Mouse (Mus musculus) small intestine, adult 2 months (tissue): ENCODE measurements at regions not wholly inside any gene's neighbourhood (a gene's known extent, or its start where the extent isn't known, plus 50 kb on each side); places are given as distances from the start of the nearest gene placed in this dataset.

ENCODE experiments used
- H3K27ac ChIP-seq: fragments of 200-500 bp; 2 replicates; pipeline ENCODE4 v1.5.1; 2012; ENCODE audit warnings: low read depth, low read length, control low read depth, inconsistent platforms; ENCODE audit not compliant: insufficient read depth
- H3K27me3 ChIP-seq: fragments of 200-500 bp; 2 replicates; pipeline ENCODE4 v1.6.1; 2012; ENCODE audit warnings: mild to moderate bottlenecking, moderate library complexity, low read length, inconsistent platforms; ENCODE audit not compliant: control insufficient read depth, insufficient read depth
- H3K36me3 ChIP-seq: fragments of 200-500 bp; 2 replicates; pipeline ENCODE4 v1.6.1; 2012; ENCODE audit warnings: mild to moderate bottlenecking, low read length, control low read depth, inconsistent platforms; ENCODE audit not compliant: control insufficient read depth, insufficient read depth
- H3K4me1 ChIP-seq: fragments of 200-500 bp; 2 replicates; pipeline ENCODE4 v1.6.1; 2012; ENCODE audit warnings: low read length, inconsistent platforms, mixed read lengths; ENCODE audit not compliant: control insufficient read depth, insufficient read depth, insufficient read length
- H3K4me3 ChIP-seq: fragments of 200-500 bp; 2 replicates; pipeline ENCODE4 v1.5.1; 2012; ENCODE audit warnings: low read depth, mild to moderate bottlenecking, control low read depth, inconsistent platforms, low read length, moderate library complexity
- CTCF ChIP-seq: fragments of 200-500 bp; IDR thresholded peaks from 2 replicates; pipeline ENCODE4 v1.5.1; 2012; ENCODE audit warnings: low read depth, mild to moderate bottlenecking, control low read depth, inconsistent platforms, low read length, moderate library complexity, mixed read lengths; ENCODE audit not compliant: insufficient replicate concordance, insufficient read length; ENCODE audit errors: extremely low read depth
- POLR2A ChIP-seq: fragments of 200-500 bp; IDR thresholded peaks from 2 replicates; pipeline ENCODE4 v1.6.1; 2012; ENCODE audit warnings: low read depth, mild to moderate bottlenecking, control low read depth, inconsistent platforms, low read length, moderate library complexity
- WGBS: fragments of 180-500 bp; shearing (Covaris S2); methylation state at CpG from one replicate; pipeline ENCODE4 v1.1.7; 2018; 5-methylcytosine and 5-hydroxymethylcytosine counted together

DNA sequence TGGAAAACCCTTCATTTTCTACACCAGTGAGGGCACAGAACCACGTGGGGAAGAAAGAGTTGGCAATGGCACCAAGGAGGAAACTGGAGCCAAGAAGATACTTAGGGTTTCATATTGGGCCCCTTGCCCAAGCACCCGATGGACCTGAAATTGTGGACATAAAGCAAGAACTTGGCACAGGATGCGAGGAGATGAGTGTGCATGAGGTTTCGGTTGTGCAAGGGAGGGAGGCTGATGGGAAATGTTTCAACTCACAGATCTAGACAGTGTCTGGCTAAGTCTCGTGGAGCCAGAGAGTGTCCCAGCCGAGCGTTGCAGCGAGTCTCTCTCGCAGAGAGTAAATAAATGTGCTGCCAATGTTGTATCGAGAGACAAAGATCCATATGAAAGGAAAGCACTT lies 323.4 kb upstream of the Maf start:
- Histone ChIP-seq H3K27me3 (no peaks in the 10 kb centered on the region; the same call in 1 of the 2 replicates), H3K36me3 (no peaks in the 10 kb centered on the region), H3K4me3 (no peak overlapping the region), H3K27ac (no peak overlapping the region), H3K4me1 (no peaks in the 10 kb centered on the region)
- TF ChIP-seq CTCF, result no peak
- no peak for TF ChIP-seq POLR2A
- WGBS, result 79% methylated on average over 10 of the region's 10 CpGs

DNA sequence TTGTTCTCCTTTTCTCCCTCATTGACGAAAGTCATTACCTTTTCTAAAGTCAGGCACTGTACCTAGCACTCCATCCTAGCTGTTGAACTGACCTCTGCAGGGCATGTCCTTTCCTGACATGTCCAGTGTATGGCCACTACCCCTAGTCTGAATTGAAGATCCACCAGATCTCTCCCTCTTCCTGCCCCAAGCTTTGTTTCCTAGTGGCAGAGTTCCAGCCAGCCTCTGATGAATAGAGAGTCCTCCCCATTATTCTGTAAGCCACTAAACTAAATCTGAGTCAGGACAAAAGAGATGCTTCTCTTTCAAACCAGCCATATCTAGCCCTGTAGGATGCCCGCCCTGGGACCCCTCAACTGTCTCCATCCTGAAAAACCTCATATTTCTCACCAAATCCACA lies 317.7 kb upstream of the Maf start:
- no peaks in the 10 kb centered on the region for H3K27me3 ChIP-seq
- H3K36me3 ChIP-seq, result no peaks in the 10 kb centered on the region
- H3K27ac ChIP-seq, result no peak overlapping the region
- no peaks in the 10 kb centered on the region for H3K4me1 ChIP-seq
- WGBS, result 83% methylated on average over 2 of the region's 2 CpGs
- TF ChIP-seq CTCF (no peak), POLR2A (no peak)
- H3K4me3 ChIP-seq, result no peak overlapping the region

DNA sequence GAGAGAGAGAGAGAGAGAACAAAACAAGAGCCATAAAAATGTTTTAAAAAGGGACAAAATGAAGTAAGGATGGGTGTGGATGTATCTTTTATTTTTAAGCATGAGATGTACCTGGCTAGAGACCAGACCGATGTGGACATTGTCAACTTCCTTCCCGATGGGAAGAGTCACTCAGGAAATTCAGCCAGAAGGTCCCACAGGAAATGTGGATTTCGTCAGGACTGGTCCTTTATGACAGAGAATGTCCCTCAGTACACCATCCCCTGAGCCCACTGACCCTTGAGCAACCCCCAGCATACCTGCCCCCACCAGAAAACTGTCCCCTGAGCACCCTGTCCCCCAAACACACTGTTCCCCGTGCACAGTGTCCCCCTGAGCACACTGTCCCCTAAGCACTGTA lies 317.2 kb upstream of the Maf start:
- TF ChIP-seq POLR2A (no peak), CTCF (no peak)
- WGBS, result 70% methylated on average over 4 of the region's 4 CpGs
- Histone ChIP-seq H3K27ac (no peak overlapping the region), H3K27me3 (no peaks in the 10 kb centered on the region), H3K4me3 (no peak overlapping the region), H3K4me1 (no peaks in the 10 kb centered on the region), H3K36me3 (no peaks in the 10 kb centered on the region)

DNA sequence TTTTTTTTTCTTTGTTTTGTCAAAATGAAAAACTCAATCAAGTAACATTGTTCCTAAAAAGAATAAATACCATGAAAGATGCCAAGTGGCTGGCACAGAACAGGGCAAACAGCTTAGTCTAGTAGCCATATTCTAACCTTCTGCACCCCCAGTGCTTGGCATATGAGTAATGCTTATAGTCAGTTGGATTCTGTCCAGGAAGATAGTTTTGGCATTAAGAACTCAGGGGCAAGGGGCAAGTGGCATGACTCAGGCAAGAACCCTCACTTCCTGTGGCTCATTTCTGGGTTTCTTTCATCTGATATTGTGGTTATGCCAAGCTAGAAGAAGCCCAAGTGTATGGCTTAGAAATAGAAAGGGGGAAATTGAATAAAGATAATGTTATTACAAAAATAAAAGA lies 314.1 kb upstream of the Maf start:
- TF ChIP-seq CTCF (no peak), POLR2A (no peak)
- no peaks in the 10 kb centered on the region for H3K4me1 ChIP-seq
- no peak overlapping the region for H3K4me3 ChIP-seq
- no peak overlapping the region for H3K27ac ChIP-seq
- H3K27me3 ChIP-seq, result no peaks in the 10 kb centered on the region
- no peaks in the 10 kb centered on the region for H3K36me3 ChIP-seq

DNA sequence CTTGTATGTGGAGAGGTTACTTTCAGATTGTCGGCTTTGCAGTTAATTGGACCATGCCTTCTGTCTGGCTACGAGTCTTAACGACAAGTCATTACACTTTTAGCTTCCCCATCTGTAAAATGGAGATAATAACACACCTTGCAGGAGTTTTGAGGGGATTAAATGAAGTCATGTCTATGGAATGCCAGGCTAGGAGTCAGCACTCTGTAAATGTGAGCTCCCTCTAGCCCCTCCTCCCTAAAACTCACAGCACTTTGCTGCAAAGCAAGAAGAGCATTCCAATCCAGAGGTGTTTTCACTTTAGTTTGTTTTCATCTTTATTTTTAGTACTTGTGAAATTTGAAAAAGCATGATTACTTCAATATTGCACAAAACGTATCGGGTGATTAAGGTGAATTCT lies 287.7 kb upstream of the Maf start:
- Histone ChIP-seq H3K4me1 (peaks cover 15% of the 10 kb centered on the region; the same call in 1 of the 2 replicates), H3K4me3 (no peak overlapping the region), H3K27me3 (no peaks in the 10 kb centered on the region), H3K27ac (no peak overlapping the region), H3K36me3 (no peaks in the 10 kb centered on the region)
- TF ChIP-seq POLR2A (no peak), CTCF (no peak)
- WGBS, result 80% methylated on average over 5 of the region's 5 CpGs

DNA sequence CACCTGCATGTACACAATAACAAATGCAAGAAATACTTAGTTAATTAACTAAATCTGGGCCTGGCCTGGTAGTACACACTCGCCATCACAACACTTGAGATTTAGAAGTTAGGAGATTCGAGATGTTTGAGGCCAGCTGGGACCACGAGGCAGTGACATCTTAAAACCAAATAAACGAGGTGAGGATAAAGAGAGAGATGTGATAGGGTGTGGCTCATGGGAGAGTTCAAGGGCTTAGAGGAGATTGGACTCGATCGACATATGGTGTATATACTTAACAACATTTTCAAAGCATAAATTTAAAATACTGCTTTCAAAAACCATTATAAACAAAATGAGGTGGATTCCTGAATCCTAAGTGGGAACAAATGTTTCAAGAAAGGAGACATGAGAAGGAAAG lies 284.4 kb upstream of the Maf start:
- TF ChIP-seq POLR2A, result no peak
- Histone ChIP-seq H3K4me1 (peaks cover 5% of the 10 kb centered on the region; the same call in 1 of the 2 replicates), H3K27ac (no peak overlapping the region), H3K36me3 (no peaks in the 10 kb centered on the region), H3K4me3 (no peak overlapping the region), H3K27me3 (no peaks in the 10 kb centered on the region)
- WGBS, result 76% methylated on average over 6 of the region's 6 CpGs

DNA sequence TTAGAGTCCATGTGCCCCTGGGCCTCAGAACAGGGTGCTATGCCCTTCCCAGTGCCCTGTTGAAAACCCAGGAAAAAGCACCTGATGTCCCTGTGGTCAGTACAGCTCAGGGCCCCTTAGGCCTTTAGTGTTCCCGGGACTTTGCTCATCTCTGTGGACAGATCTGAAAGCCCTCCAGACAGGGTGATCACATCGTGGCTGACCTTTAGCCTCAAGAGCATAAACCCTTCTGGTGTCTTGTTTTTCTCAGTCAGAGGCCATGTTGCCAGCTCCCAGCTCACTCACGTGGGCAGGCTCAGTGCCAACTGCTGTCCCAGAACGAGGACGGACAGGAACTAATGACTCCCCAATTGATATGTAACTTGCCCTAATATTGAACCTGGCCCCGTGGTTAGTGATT lies 275.8 kb upstream of the Maf start:
- TF ChIP-seq CTCF (no peak), POLR2A (no peak)
- Histone ChIP-seq H3K27ac (no peak overlapping the region), H3K27me3 (no peaks in the 10 kb centered on the region), H3K4me1 (peaks cover 11% of the 10 kb centered on the region; the same call in 1 of the 2 replicates), H3K4me3 (no peak overlapping the region), H3K36me3 (no peaks in the 10 kb centered on the region)
- WGBS, result 21% methylated on average over 6 of the region's 6 CpGs

DNA sequence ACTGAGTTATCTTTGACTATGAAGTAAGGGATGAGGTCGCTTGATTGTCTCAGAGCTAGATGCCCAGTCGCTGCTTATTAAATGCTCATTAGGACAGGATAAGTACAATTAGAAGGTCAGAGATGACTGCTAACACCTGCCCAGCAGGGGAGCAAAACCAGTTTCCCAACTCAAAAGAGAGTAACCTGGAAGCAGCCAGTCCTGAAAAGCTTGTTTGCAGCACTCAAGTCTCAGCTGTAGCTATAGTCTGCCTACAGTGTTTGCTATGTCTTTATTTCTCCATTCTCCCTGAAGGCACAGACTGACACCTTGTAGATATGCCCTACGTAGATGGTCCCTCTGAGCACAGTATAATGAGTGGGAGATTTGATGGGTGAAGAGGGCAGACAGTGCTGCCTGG lies 274.7 kb upstream of the Maf start:
- H3K27me3 ChIP-seq, result no peaks in the 10 kb centered on the region
- TF ChIP-seq POLR2A, result no peak
- H3K4me1 ChIP-seq, result peaks cover 11% of the 10 kb centered on the region; the same call in 1 of the 2 replicates
- no peaks in the 10 kb centered on the region for H3K36me3 ChIP-seq
- no peak overlapping the region for H3K27ac ChIP-seq
- 78% methylated on average over 3 of the region's 3 CpGs for WGBS
- no peak overlapping the region for H3K4me3 ChIP-seq
